Mouse (Mus musculus) activated CD4-positive, CD25-positive, alpha-beta regulatory T cell, adult 9 weeks (primary cell): ENCODE results near the gene Rab19. TPM values are rescaled to one million over a fixed set of nuclear protein-coding genes. Genes with fewer than 3 reads are reported as not detected.

Experiments
- polyA plus RNA-seq: library from polyadenylated mRNA; unstranded; fragments of 100-300 nt; shearing (Covaris generic); gene quantifications from one replicate; pipeline ENCODE4 v1.2.1, GENCODE M21; 2017

Rab19 gene
- polyA plus RNA-seq, result 60.3 TPM

DNA sequence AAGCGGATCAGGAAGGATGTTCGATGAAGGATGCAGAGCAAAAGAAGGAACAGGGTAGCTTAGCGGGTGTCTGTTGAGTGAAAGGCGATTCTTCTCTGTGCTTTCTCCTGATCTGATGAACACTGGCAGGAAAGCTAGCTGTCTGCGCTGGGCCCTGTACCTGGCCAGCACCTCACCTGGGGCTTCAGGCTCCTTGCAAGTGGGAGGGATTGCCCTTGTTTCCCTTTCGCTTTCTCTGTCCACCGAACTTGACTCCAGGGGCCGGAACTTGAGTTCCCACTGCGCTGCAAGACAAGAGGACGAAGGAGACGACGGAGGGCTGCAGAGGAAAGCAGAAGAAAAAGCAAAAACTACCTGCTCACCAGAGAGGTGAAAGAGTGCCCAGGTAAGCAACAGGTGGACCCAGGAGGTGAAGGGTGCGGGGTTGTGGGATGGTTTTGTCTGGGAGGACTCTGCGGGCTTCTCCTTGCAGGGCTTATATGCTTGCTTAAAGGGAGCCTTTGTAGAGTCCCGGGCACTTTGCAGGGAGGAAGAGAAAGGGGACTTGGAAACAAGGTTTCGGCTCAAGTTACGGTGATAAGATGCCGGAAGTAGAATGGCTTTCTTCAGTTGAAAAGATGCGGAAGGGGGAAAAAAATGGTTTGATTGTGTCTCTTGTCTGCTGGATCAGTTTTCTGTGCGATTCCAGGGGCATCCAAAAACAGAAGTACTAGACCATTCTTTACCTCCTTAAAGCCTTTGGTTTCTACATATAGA lies at the start of gene Rab19:
Gene Rab19 (plus strand): TSS at position 51 of the 756 bp plus-strand sequence.

DNA sequence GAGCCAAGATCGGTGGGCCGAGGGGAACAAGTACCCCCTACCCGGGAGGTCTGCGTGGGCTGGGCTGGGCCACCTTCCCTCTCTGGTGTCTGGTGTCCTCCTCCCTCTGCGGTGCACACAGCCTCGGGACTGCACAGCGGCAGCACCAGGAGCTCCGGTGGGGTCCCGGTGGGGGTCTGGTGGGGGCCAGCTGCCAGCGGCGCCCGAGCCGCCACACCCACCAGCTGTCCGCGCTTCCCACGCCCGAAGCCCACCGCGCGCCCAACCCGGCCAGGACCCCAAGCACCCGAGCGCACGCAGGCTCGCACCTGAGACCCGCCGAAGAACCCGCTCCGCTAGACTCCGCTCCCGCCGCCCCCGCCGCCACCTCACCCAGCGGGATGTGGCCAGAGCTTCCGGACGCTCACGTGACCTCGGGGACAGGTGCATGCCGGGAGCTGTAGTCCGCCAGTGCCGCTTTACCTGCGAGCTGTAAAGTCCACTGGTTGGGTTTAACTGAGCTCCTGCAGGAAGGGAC lies 3.6 kb upstream of the Rab19 start, which contains the start of gene Slc37a3:
Gene Slc37a3 (minus strand): TSS at position 365 of the 517 bp plus-strand sequence.

DNA sequence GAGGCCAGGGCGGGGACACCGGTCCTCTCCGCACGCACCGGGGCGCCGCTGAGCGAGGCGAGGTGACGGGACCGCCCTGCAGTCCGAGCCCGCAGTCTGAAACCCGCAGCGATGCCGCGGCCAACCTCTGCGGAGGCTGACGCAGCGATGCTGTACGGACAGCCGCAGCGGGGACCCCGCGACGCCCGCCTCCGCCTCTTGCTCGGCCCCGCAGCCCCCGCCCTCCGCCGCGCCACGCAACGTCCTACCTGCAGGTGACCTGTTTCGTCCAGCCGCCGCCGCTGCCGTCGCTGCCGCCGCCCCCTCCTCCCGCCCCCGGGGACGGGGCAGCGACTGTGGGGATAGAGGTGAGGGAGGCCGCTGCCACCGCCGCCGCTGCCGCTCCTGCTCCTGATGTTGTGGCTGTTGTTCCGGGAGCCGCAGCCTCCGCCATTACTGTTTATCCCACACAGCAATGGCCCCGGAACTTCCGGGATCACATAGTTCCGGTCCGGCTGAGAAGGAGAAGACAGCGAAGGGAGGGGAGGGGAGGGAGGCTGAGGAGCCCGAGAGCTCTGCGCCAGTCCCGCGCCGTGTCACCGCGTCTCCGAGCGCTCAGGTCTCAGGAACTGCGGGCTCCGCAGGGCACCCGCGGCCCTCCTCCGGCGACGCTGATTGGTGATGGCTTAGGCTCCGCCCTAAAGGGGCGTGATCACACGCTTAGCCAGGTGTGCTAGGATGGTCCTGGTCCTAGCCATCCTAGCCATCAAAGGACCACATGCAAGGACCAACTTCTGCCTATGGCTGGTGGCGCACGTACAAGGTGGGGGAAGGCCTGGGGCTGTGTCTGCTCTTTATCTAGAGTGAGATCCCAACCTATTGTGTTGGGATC lies 39.1 kb downstream of the Rab19 start, which contains the start of gene Mkrn1:
Gene Mkrn1 (minus strand): TSS at position 612 of the 871 bp plus-strand sequence.

Other genes starting within 250 kb of the Rab19 start
- gene Kdm7a, start 174.4 kb upstream of the Rab19 start, polyA plus RNA-seq, result 10.3 TPM
- gene Slc37a3, start 3.5 kb upstream of the Rab19 start, polyA plus RNA-seq, result 48.4 TPM
- 152 TPM for gene Mkrn1, start 39.3 kb downstream of the Rab19 start, polyA plus RNA-seq
- 0.29 TPM for gene Dennd2a, start 176.7 kb downstream of the Rab19 start, polyA plus RNA-seq
- 63.0 TPM for gene Adck2, start 192.7 kb downstream of the Rab19 start, polyA plus RNA-seq
- 2.1 TPM for gene Gm42420, start 204.6 kb downstream of the Rab19 start, polyA plus RNA-seq
- gene Ndufb2, start 211.4 kb downstream of the Rab19 start, polyA plus RNA-seq, result 150 TPM